Comparison of ENCODE assay signal across 11 mouse cellular contexts in genomic region chr7:96565806-96566205, GRCm38 (mm10).
DNase-seq lines count a peak whose midpoint lies in the region; ATAC-seq lines count a peak whose summit lies in the region.
"Had no signal": no experiment of that assay in that cellular context is flagged by ENCODE, and none has a peak within 500 bp of the region (broad histone marks: within the 10 kb centered on the region; RNA-seq: fewer than 3 reads in every experiment).

No protein-coding gene starts in this region.

- no peak for ATAC-seq in forebrain, embryonic 12.5 days (ENCODE audit: low FRiP score)

- H3K4me2 ChIP-seq in forebrain, embryonic 12.5 days: no peak overlapping the region
- H3K4me2 ChIP-seq: heart, embryonic 13.5 days; stomach, embryonic 15.5 days had no signal

- no peak overlapping the region for H3K4me3 ChIP-seq in forebrain, embryonic 12.5 days (replicated peaks)
- H3K4me3 ChIP-seq: heart, embryonic 13.5 days; stomach, embryonic 15.5 days had no signal

- peaks cover 11% of the 10 kb centered on the region for H3K4me1 ChIP-seq in forebrain, embryonic 12.5 days

- H3K9ac ChIP-seq in forebrain, embryonic 12.5 days: no peak overlapping the region
- H3K9ac ChIP-seq: heart, embryonic 13.5 days; stomach, embryonic 15.5 days had no signal

- DNase-seq in left cerebral cortex, adult 18-20 months (ENCODE audit: low spot score in 2 of 2): peak; percentile 51 to 53
- DNase-seq in left cerebral cortex, adult 11 months (ENCODE audit: low spot score): no peak
- peak; percentile 89 to 90 for DNase-seq in cerebellum, postnatal 14 days
- peak; percentile 14 for DNase-seq in heart, postnatal 25 days (ENCODE audit: low spot score)
- DNase-seq in right cerebral cortex, postnatal 10 days (ENCODE audit: low spot score in 2 of 2): peak; percentile 53 to 61
- DNase-seq in retina, embryonic 14.5 days (ENCODE audit: low spot score): no peak
- no peak for DNase-seq in thymus, postnatal 4 days

- H3K27ac ChIP-seq in forebrain, embryonic 12.5 days: no peak overlapping the region
- H3K27ac ChIP-seq: macrophage; stomach, embryonic 15.5 days had no signal

- intact Hi-C loops in heart, postnatal 25 days (cut with DNase I): no loop called here

- peaks cover 10% of the 10 kb centered on the region; the same call in 1 of the 2 replicates for H3K27me3 ChIP-seq in forebrain, embryonic 12.5 days
- H3K27me3 ChIP-seq: stomach, embryonic 15.5 days had no signal

- WGBS in forebrain, embryonic 12.5 days: 86% methylated on average over 4 of the region's 4 CpGs

- no peaks in the 10 kb centered on the region for H3K9me3 ChIP-seq in forebrain, embryonic 12.5 days
- H3K9me3 ChIP-seq: heart, embryonic 13.5 days; stomach, embryonic 15.5 days had no signal

- no peaks in the 10 kb centered on the region for H3K36me3 ChIP-seq in forebrain, embryonic 12.5 days (replicated peaks)
- H3K36me3 ChIP-seq: heart, embryonic 13.5 days; stomach, embryonic 15.5 days had no signal

Comparison
In these comparisons a context has a peak if more than half of its experiments do, and no peak if none do; other contexts are left out.
1. DNase-seq: peak in left cerebral cortex, adult 18-20 months (2 of 2), cerebellum, postnatal 14 days (2 of 2), heart, postnatal 25 days (single experiment) and right cerebral cortex, postnatal 10 days (2 of 2); none in left cerebral cortex, adult 11 months (single experiment), retina, embryonic 14.5 days (single experiment) and thymus, postnatal 4 days (single experiment).